Mouse (Mus musculus): ENCODE measurements around the gene Skap1. TPM values are rescaled to one million over a fixed set of nuclear protein-coding genes. Genes with fewer than 3 reads are reported as not detected.

Skap1 gene
- total and polyA plus RNA-seq, 2 experiments from 2014 or later: 0.11 TPM; not detected in 1

GRCm38 (mm10) chr11:96483179-96483578, 18.8 kb downstream of the Skap1 start:
- no peak overlapping the region for H3K9ac ChIP-seq (replicated peaks; ENCODE audit: low read depth, low read length)
- H3K9me3 ChIP-seq (replicated peaks; ENCODE audit: control insufficient read depth, low read length): no peaks in the 10 kb centered on the region
- no peak for TF ChIP-seq CTCF (IDR thresholded peaks at IDR 0.05; ENCODE audit: low read depth)
- no peak for TF ChIP-seq EP300 (IDR thresholded peaks at IDR 0.05; ENCODE audit: low read depth)
- DNase-seq (ENCODE audit: low spot score) (no peak), ATAC-seq (ENCODE audit: insufficient read depth, low read depth) (no peak)
- no peak overlapping the region for H3K4me3 ChIP-seq (ENCODE audit: low read depth, low read length)
- H3K27ac ChIP-seq (ENCODE audit: low read depth): no peak overlapping the region
- no peak overlapping the region for H3K4me2 ChIP-seq (ENCODE audit: low read depth, low read length)
- H3K4me1 ChIP-seq (ENCODE audit: control insufficient read depth, insufficient read depth): no peaks in the 10 kb centered on the region
- no peaks in the 10 kb centered on the region for H3K36me3 ChIP-seq (replicated peaks; ENCODE audit: control insufficient read depth, insufficient read depth, low read length)
- 0 out of 2 replicates have a peak, but pooled peaks cover 3% of the 10 kb centered on the region for H3K27me3 ChIP-seq (ENCODE audit: control insufficient read depth, insufficient read depth, low read length)

- TF ChIP-seq EP300 (IDR thresholded peaks at IDR 0.05; ENCODE audit: low read depth): no peak
- TF ChIP-seq CTCF (IDR thresholded peaks at IDR 0.05; ENCODE audit: low read depth): no peak
- no peak overlapping the region for H3K4me2 ChIP-seq (ENCODE audit: low read depth, low read length)
- WGBS: 30% methylated on average over 8 of the region's 8 CpGs
- H3K4me3 ChIP-seq (ENCODE audit: low read depth, low read length): no peak overlapping the region
- ATAC-seq (ENCODE audit: insufficient read depth, low read depth) (no peak), DNase-seq (ENCODE audit: low spot score) (no peak)
- H3K27ac ChIP-seq (ENCODE audit: low read depth): no peak overlapping the region
- H3K4me1 ChIP-seq (ENCODE audit: control insufficient read depth, insufficient read depth): no peaks in the 10 kb centered on the region
- peaks cover 21% of the 10 kb centered on the region; the same call in 1 of the 2 replicates for H3K27me3 ChIP-seq (ENCODE audit: control insufficient read depth, insufficient read depth, low read length)
- H3K9me3 ChIP-seq (replicated peaks; ENCODE audit: control insufficient read depth, low read length): no peaks in the 10 kb centered on the region
- no peaks in the 10 kb centered on the region for H3K36me3 ChIP-seq (replicated peaks; ENCODE audit: control insufficient read depth, insufficient read depth, low read length)
- H3K9ac ChIP-seq (replicated peaks; ENCODE audit: low read depth, low read length): no peak overlapping the region
Observed at GRCm38 (mm10) chr11:96498481-96498880, 34.1 kb downstream of the Skap1 start.

- Histone ChIP-seq H3K27me3 (ENCODE audit: control insufficient read depth, insufficient read depth, low read length) (peaks cover 22% of the 10 kb centered on the region; the same call in 1 of the 2 replicates), H3K4me1 (ENCODE audit: control insufficient read depth, insufficient read depth) (no peaks in the 10 kb centered on the region), H3K27ac (ENCODE audit: low read depth) (no peak overlapping the region), H3K9ac (replicated peaks; ENCODE audit: low read depth, low read length) (no peak overlapping the region), H3K36me3 (replicated peaks; ENCODE audit: control insufficient read depth, insufficient read depth, low read length) (no peaks in the 10 kb centered on the region), H3K4me2 (ENCODE audit: low read depth, low read length) (no peak overlapping the region), H3K9me3 (replicated peaks; ENCODE audit: control insufficient read depth, low read length) (no peaks in the 10 kb centered on the region), H3K4me3 (ENCODE audit: low read depth, low read length) (no peak overlapping the region)
- ATAC-seq (ENCODE audit: insufficient read depth, low read depth): no peak
- DNase-seq (ENCODE audit: low spot score): no peak
- WGBS: 43% methylated on average over 6 of the region's 6 CpGs
- TF ChIP-seq CTCF (IDR thresholded peaks at IDR 0.05; ENCODE audit: low read depth) (no peak), EP300 (IDR thresholded peaks at IDR 0.05; ENCODE audit: low read depth) (no peak)
Observed at GRCm38 (mm10) chr11:96501042-96501441, 36.6 kb downstream of the Skap1 start.

- Histone ChIP-seq H3K9ac (replicated peaks; ENCODE audit: low read depth, low read length) (no peak overlapping the region), H3K27me3 (ENCODE audit: control insufficient read depth, insufficient read depth, low read length) (peaks cover 18% of the 10 kb centered on the region; the same call in 1 of the 2 replicates), H3K36me3 (replicated peaks; ENCODE audit: control insufficient read depth, insufficient read depth, low read length) (no peaks in the 10 kb centered on the region), H3K4me3 (ENCODE audit: low read depth, low read length) (no peak overlapping the region), H3K9me3 (replicated peaks; ENCODE audit: control insufficient read depth, low read length) (no peaks in the 10 kb centered on the region), H3K4me2 (ENCODE audit: low read depth, low read length) (no peak overlapping the region), H3K4me1 (ENCODE audit: control insufficient read depth, insufficient read depth) (no peaks in the 10 kb centered on the region), H3K27ac (ENCODE audit: low read depth) (no peak overlapping the region)
- 67% methylated on average over 3 of the region's 3 CpGs for WGBS
- ATAC-seq (ENCODE audit: insufficient read depth, low read depth): no peak
- TF ChIP-seq EP300 (IDR thresholded peaks at IDR 0.05; ENCODE audit: low read depth) (no peak), CTCF (IDR thresholded peaks at IDR 0.05; ENCODE audit: low read depth) (no peak)
- DNase-seq (ENCODE audit: low spot score): no peak
Observed at GRCm38 (mm10) chr11:96502948-96503347, 38.6 kb downstream of the Skap1 start.

GRCm38 (mm10) chr11:96504509-96505119, 40.2 kb downstream of the Skap1 start:
- H3K4me2 ChIP-seq (ENCODE audit: low read depth, low read length): no peak overlapping the region
- H3K4me3 ChIP-seq (ENCODE audit: low read depth, low read length): no peak overlapping the region
- H3K4me1 ChIP-seq (ENCODE audit: control insufficient read depth, insufficient read depth): no peaks in the 10 kb centered on the region
- no peaks in the 10 kb centered on the region for H3K9me3 ChIP-seq (replicated peaks; ENCODE audit: control insufficient read depth, low read length)
- no peak for DNase-seq (ENCODE audit: low spot score)
- ATAC-seq (ENCODE audit: insufficient read depth, low read depth): no peak
- no peak overlapping the region for H3K27ac ChIP-seq (ENCODE audit: low read depth)
- WGBS: 73% methylated on average over 12 of the region's 12 CpGs
- H3K27me3 ChIP-seq (ENCODE audit: control insufficient read depth, insufficient read depth, low read length): peaks cover 18% of the 10 kb centered on the region; the same call in 1 of the 2 replicates
- TF ChIP-seq EP300 (IDR thresholded peaks at IDR 0.05; ENCODE audit: low read depth) (no peak), CTCF (IDR thresholded peaks at IDR 0.05; ENCODE audit: low read depth) (no peak)
- no peaks in the 10 kb centered on the region for H3K36me3 ChIP-seq (replicated peaks; ENCODE audit: control insufficient read depth, insufficient read depth, low read length)
- no peak overlapping the region for H3K9ac ChIP-seq (replicated peaks; ENCODE audit: low read depth, low read length)

GRCm38 (mm10) chr11:96505841-96506240, 41.4 kb downstream of the Skap1 start:
- peaks cover 14% of the 10 kb centered on the region; the same call in 1 of the 2 replicates for H3K27me3 ChIP-seq (ENCODE audit: control insufficient read depth, insufficient read depth, low read length)
- no peak for ATAC-seq (ENCODE audit: insufficient read depth, low read depth)
- H3K4me3 ChIP-seq (ENCODE audit: low read depth, low read length): no peak overlapping the region
- no peak overlapping the region for H3K9ac ChIP-seq (replicated peaks; ENCODE audit: low read depth, low read length)
- 43% methylated on average over 5 of the region's 5 CpGs for WGBS
- H3K27ac ChIP-seq (ENCODE audit: low read depth): no peak overlapping the region
- H3K9me3 ChIP-seq (replicated peaks; ENCODE audit: control insufficient read depth, low read length): no peaks in the 10 kb centered on the region
- DNase-seq (ENCODE audit: low spot score): no peak
- no peak for TF ChIP-seq EP300 (IDR thresholded peaks at IDR 0.05; ENCODE audit: low read depth)
- TF ChIP-seq CTCF (IDR thresholded peaks at IDR 0.05; ENCODE audit: low read depth): no peak
- no peaks in the 10 kb centered on the region for H3K36me3 ChIP-seq (replicated peaks; ENCODE audit: control insufficient read depth, insufficient read depth, low read length)
- no peak overlapping the region for H3K4me2 ChIP-seq (ENCODE audit: low read depth, low read length)
- H3K4me1 ChIP-seq (ENCODE audit: control insufficient read depth, insufficient read depth): no peaks in the 10 kb centered on the region

All from heart, postnatal 0 days (tissue).